Mouse (Mus musculus) intestine, postnatal 0 days (tissue): ENCODE measurements at regions not wholly inside any gene's neighbourhood (a gene's known extent, or its start where the extent isn't known, plus 50 kb on each side); places are given as distances from the start of the nearest gene placed in this dataset.

Source experiments
- ATAC-seq: fragments of 200-750 bp; cut with Nextera tagmentation; 2 replicates; pipeline ENCODE4 v1.8.0; 2017; ENCODE audit warnings: mild to moderate bottlenecking, moderate TSS enrichment, moderate library complexity
- H3K27ac ChIP-seq: fragments of 300-500 bp; sonication (generic); 2 replicates; pipeline ENCODE4 v1.5.1; 2014; ENCODE audit warnings: mild to moderate bottlenecking, low read depth, low read length, moderate library complexity
- H3K27me3 ChIP-seq: fragments of 300-500 bp; sonication (generic); replicated peaks from 2 replicates; pipeline ENCODE4 v1.6.1; 2014; ENCODE audit warnings: low read length, mixed read lengths; ENCODE audit not compliant: control insufficient read depth, insufficient read depth
- H3K36me3 ChIP-seq: fragments of 300-500 bp; sonication (generic); 2 replicates; pipeline ENCODE4 v1.6.1; 2014; ENCODE audit warnings: mild to moderate bottlenecking, moderate library complexity; ENCODE audit not compliant: control insufficient read depth, insufficient read depth
- H3K4me1 ChIP-seq: fragments of 300-500 bp; sonication (generic); replicated peaks from 2 replicates; pipeline ENCODE4 v1.6.1; 2014; ENCODE audit warnings: antibody characterized with exemption, low read length, mixed read lengths; ENCODE audit not compliant: control insufficient read depth, insufficient read depth
- H3K4me2 ChIP-seq: fragments of 300-500 bp; sonication (generic); replicated peaks from 2 replicates; pipeline ENCODE4 v1.6.1; 2014; ENCODE audit warnings: low read depth, mild to moderate bottlenecking, moderate library complexity
- H3K4me3 ChIP-seq: fragments of 300-500 bp; sonication (generic); 2 replicates; pipeline ENCODE4 v1.5.1; 2014; ENCODE audit warnings: low read depth, low read length
- H3K9ac ChIP-seq: fragments of 300-500 bp; sonication (generic); 2 replicates; pipeline ENCODE4 v1.6.1; 2014; ENCODE audit warnings: mild to moderate bottlenecking, low read depth, low read length
- H3K9me3 ChIP-seq: fragments of 300-500 bp; sonication (generic); 2 replicates; pipeline ENCODE4 v1.6.1; 2016; ENCODE audit warnings: mixed run types; ENCODE audit not compliant: control insufficient read depth
- CTCF ChIP-seq: sonication (generic); IDR thresholded peaks from 2 replicates; pipeline ENCODE4 v1.5.1; 2016; ENCODE audit warnings: low read depth, mild to moderate bottlenecking, control low read depth, antibody characterized with exemption, moderate library complexity
- WGBS: fragments of 180-500 bp; shearing (Covaris S2); extraction: QIAGEN DNeasy Blood & Tissue Kit; methylation state at CpG from one replicate; pipeline ENCODE4 v1.1.7; 2014; 5-methylcytosine and 5-hydroxymethylcytosine counted together

GRCm38 (mm10) chr14:15061966-15062860 lies 259.0 kb downstream of the Nek10 start:
- Histone ChIP-seq H3K4me1 (no peaks in the 10 kb centered on the region), H3K36me3 (no peaks in the 10 kb centered on the region), H3K27ac (no peak overlapping the region), H3K4me3 (no peak overlapping the region), H3K9ac (no peak overlapping the region), H3K4me2 (no peak overlapping the region), H3K9me3 (no peaks in the 10 kb centered on the region), H3K27me3 (no peaks in the 10 kb centered on the region)
- TF ChIP-seq CTCF: no peak
- 64% methylated on average over 5 of the region's 5 CpGs for WGBS
- ATAC-seq: no peak

GRCm38 (mm10) chr14:15062861-15063418 lies 259.7 kb downstream of the Nek10 start:
- Histone ChIP-seq H3K36me3 (no peaks in the 10 kb centered on the region), H3K9ac (no peak overlapping the region), H3K4me2 (no peak overlapping the region), H3K27me3 (no peaks in the 10 kb centered on the region), H3K27ac (no peak overlapping the region), H3K9me3 (no peaks in the 10 kb centered on the region), H3K4me3 (no peak overlapping the region), H3K4me1 (no peaks in the 10 kb centered on the region)
- TF ChIP-seq CTCF: no peak
- ATAC-seq: no peak
- WGBS: 59% methylated on average over 4 of the region's 4 CpGs

GRCm38 (mm10) chr14:15064991-15065525 lies 261.8 kb downstream of the Nek10 start:
- H3K4me3 ChIP-seq: no peak overlapping the region
- TF ChIP-seq CTCF: no peak
- H3K4me1 ChIP-seq: no peaks in the 10 kb centered on the region
- WGBS: 57% methylated on average over 5 of the region's 5 CpGs
- no peak overlapping the region for H3K27ac ChIP-seq
- no peaks in the 10 kb centered on the region for H3K9me3 ChIP-seq
- H3K27me3 ChIP-seq: no peaks in the 10 kb centered on the region
- no peak overlapping the region for H3K4me2 ChIP-seq
- H3K9ac ChIP-seq: no peak overlapping the region
- no peaks in the 10 kb centered on the region for H3K36me3 ChIP-seq
- no peak for ATAC-seq

- no peaks in the 10 kb centered on the region for H3K27me3 ChIP-seq
- H3K4me1 ChIP-seq: no peaks in the 10 kb centered on the region
- no peaks in the 10 kb centered on the region for H3K36me3 ChIP-seq
- WGBS: 38% methylated on average over 3 of the region's 3 CpGs
- no peak for ATAC-seq
- no peak overlapping the region for H3K4me3 ChIP-seq
- no peak for TF ChIP-seq CTCF
- no peak overlapping the region for H3K9ac ChIP-seq
- no peaks in the 10 kb centered on the region for H3K9me3 ChIP-seq
- no peak overlapping the region for H3K4me2 ChIP-seq
- H3K27ac ChIP-seq: no peak overlapping the region
Observed at GRCm38 (mm10) chr14:15075877-15076276, 272.7 kb downstream of the Nek10 start.

GRCm38 (mm10) chr14:15082889-15083288 lies 279.7 kb downstream of the Nek10 start:
- no peak overlapping the region for H3K4me3 ChIP-seq
- no peak overlapping the region for H3K9ac ChIP-seq
- no peak for TF ChIP-seq CTCF
- no peaks in the 10 kb centered on the region for H3K9me3 ChIP-seq
- no peak for ATAC-seq
- H3K27ac ChIP-seq: no peak overlapping the region
- no peak overlapping the region for H3K4me2 ChIP-seq
- no peaks in the 10 kb centered on the region for H3K27me3 ChIP-seq
- 76% methylated on average over 2 of the region's 2 CpGs for WGBS
- H3K36me3 ChIP-seq: no peaks in the 10 kb centered on the region
- H3K4me1 ChIP-seq: no peaks in the 10 kb centered on the region

- WGBS: 60% methylated on average over 1 of the region's 1 CpGs
- Histone ChIP-seq H3K27ac (no peak overlapping the region), H3K36me3 (no peaks in the 10 kb centered on the region)
Observed at GRCm38 (mm10) chr14:15083812-15084211, 280.6 kb downstream of the Nek10 start.

More at GRCm38 (mm10) chr14:15083812-15084211, 280.6 kb downstream of the Nek10 start:
- no peak for TF ChIP-seq CTCF
- Histone ChIP-seq H3K9me3 (no peaks in the 10 kb centered on the region), H3K4me1 (no peaks in the 10 kb centered on the region), H3K9ac (no peak overlapping the region), H3K27me3 (no peaks in the 10 kb centered on the region), H3K4me2 (no peak overlapping the region), H3K4me3 (no peak overlapping the region)
- no peak for ATAC-seq
